Mouse (Mus musculus): ENCODE results near the gene Fut11. TPM values are rescaled to one million over a fixed set of nuclear protein-coding genes. Genes with fewer than 3 reads are reported as not detected.

Gene Fut11
- total and polyA plus RNA-seq, 3 experiments = 0.69 to 1.8 TPM; not detected in 1

- TF ChIP-seq GATA1 (IDR thresholded peaks at IDR 0.05; ENCODE audit: low read depth, low read length) (no peak), NELFE (IDR thresholded peaks at IDR 0.05; ENCODE audit: low read depth, low read length) (no peak), CHD1 (IDR thresholded peaks at IDR 0.05; ENCODE audit: low read depth, low read length) (no peak), RAD21 (IDR thresholded peaks at IDR 0.05; ENCODE audit: low read depth, low read length) (no peak), ZKSCAN1 (IDR thresholded peaks at IDR 0.05; ENCODE audit: low read depth, low read length) (no peak), TCF12 (IDR thresholded peaks at IDR 0.05; ENCODE audit: low read depth, low read length) (no peak), POLR2A (IDR thresholded peaks at IDR 0.05; ENCODE audit: control insufficient read depth in 1 of 2, insufficient read depth in 1 of 2, low read depth in 1 of 2, low read length in 2 of 2, poor library complexity in 1 of 2) (no peak), KAT2A (conservative IDR thresholded peaks at IDR 0.05; ENCODE audit: low read depth, low read length) (no peak), ZNF384 (IDR thresholded peaks at IDR 0.05; ENCODE audit: low read depth, low read length) (no peak), NRF1 (IDR thresholded peaks at IDR 0.05; ENCODE audit: insufficient read depth, low read depth, low read length, poor library complexity, severe bottlenecking) (no peak), SIN3A (IDR thresholded peaks at IDR 0.05; ENCODE audit: low read length) (no peak), EP300 (IDR thresholded peaks at IDR 0.05; ENCODE audit: low read depth in 1 of 2, low read length in 2 of 2) (no peak), MAX (IDR thresholded peaks at IDR 0.05; ENCODE audit: low read length) (no peak), MXI1 (IDR thresholded peaks at IDR 0.05; ENCODE audit: low read depth, low read length) (no peak), HCFC1 (IDR thresholded peaks at IDR 0.05; ENCODE audit: low read depth, low read length) (no peak), MAZ (IDR thresholded peaks at IDR 0.05; ENCODE audit: low read depth, low read length) (no peak), GABPA (IDR thresholded peaks at IDR 0.05; ENCODE audit: low read depth, low read length) (no peak)
Observed at GRCm38 (mm10) chr14:20738511-20738910, 43.7 kb downstream of the Fut11 start.

GRCm38 (mm10) chr14:20741301-20741700, 46.5 kb downstream of the Fut11 start:
- no peaks in the 10 kb centered on the region for H3K79me2 ChIP-seq (ENCODE audit: control insufficient read depth, insufficient read depth, low read length, poor library complexity)
- H3K27me3 ChIP-seq (ENCODE audit: control insufficient read depth in 1 of 2, insufficient read depth in 2 of 2, low read length in 2 of 2) = no peaks in the 10 kb centered on the region
- H3K36me3 ChIP-seq (ENCODE audit: control insufficient read depth in 1 of 2, insufficient read depth in 2 of 2, low read length in 2 of 2) = peaks cover 0 to 6% of the 10 kb centered on the region in 2 experiments; a peak in 1 of 4 replicates
- DNase-seq (ENCODE audit: low read depth, low spot score) = no peak
- no peak overlapping the region for H3K27ac ChIP-seq (ENCODE audit: control insufficient read depth, low read depth, low read length)
- no peak overlapping the region for H3K4me3 ChIP-seq (ENCODE audit: control insufficient read depth in 1 of 2, insufficient read depth in 1 of 2, low read depth in 2 of 2, low read length in 2 of 2)
- no peak overlapping the region for H3K9ac ChIP-seq (ENCODE audit: control insufficient read depth, low read depth, low read length, poor library complexity, severe bottlenecking)
- no peaks in the 10 kb centered on the region for H3K9me3 ChIP-seq (replicated peaks; ENCODE audit: insufficient read depth, low read length)
- no peaks in the 10 kb centered on the region for H3K4me1 ChIP-seq (ENCODE audit: control insufficient read depth in 1 of 2, insufficient read depth in 2 of 2, low read length in 2 of 2)
- no peak for TF ChIP-seq TCF12 (IDR thresholded peaks at IDR 0.05; ENCODE audit: low read depth, low read length)
- TF ChIP-seq SIN3A (IDR thresholded peaks at IDR 0.05; ENCODE audit: low read length) = no peak
- no peak for TF ChIP-seq NRF1 (IDR thresholded peaks at IDR 0.05; ENCODE audit: insufficient read depth, low read depth, low read length, poor library complexity, severe bottlenecking)
- no peak for TF ChIP-seq BHLHE40 (IDR thresholded peaks at IDR 0.05; ENCODE audit: borderline replicate concordance, low read depth, low read length)
- TF ChIP-seq MEF2A (IDR thresholded peaks at IDR 0.05; ENCODE audit: extremely low read depth, insufficient replicate concordance, low read depth, low read length, poor library complexity, severe bottlenecking) = no peak
- no peak for TF ChIP-seq MAX (IDR thresholded peaks at IDR 0.05; ENCODE audit: low read length)
- no peak for TF ChIP-seq MYB (IDR thresholded peaks at IDR 0.05; ENCODE audit: low read depth, low read length)
- TF ChIP-seq USF1 (IDR thresholded peaks at IDR 0.05; ENCODE audit: low read depth, low read length) = no peak

More at GRCm38 (mm10) chr14:20738511-20738910, 43.7 kb downstream of the Fut11 start:
- DNase-seq (ENCODE audit: low read depth, low spot score) = no peak
- Histone ChIP-seq H3K36me3 (ENCODE audit: control insufficient read depth in 1 of 2, insufficient read depth in 2 of 2, low read length in 2 of 2) (peaks cover 2 to 9% of the 10 kb centered on the region in 2 experiments; a peak in 3 of 4 replicates), H3K79me2 (ENCODE audit: control insufficient read depth, insufficient read depth, low read length, poor library complexity) (peaks cover 8% of the 10 kb centered on the region), H3K4me1 (ENCODE audit: control insufficient read depth in 1 of 2, insufficient read depth in 2 of 2, low read length in 2 of 2) (peaks cover 5 to 10% of the 10 kb centered on the region in 2 experiments), H3K9me3 (replicated peaks; ENCODE audit: insufficient read depth, low read length) (no peaks in the 10 kb centered on the region), H3K9ac (ENCODE audit: control insufficient read depth, low read depth, low read length, poor library complexity, severe bottlenecking) (no peak overlapping the region), H3K27ac (ENCODE audit: control insufficient read depth, low read depth, low read length) (no peak overlapping the region), H3K4me3 (ENCODE audit: control insufficient read depth in 1 of 2, insufficient read depth in 1 of 2, low read depth in 2 of 2, low read length in 2 of 2) (no peak overlapping the region), H3K27me3 (ENCODE audit: control insufficient read depth in 1 of 2, insufficient read depth in 2 of 2, low read length in 2 of 2) (no peaks in the 10 kb centered on the region)

All from MEL (cell line).